Mouse (Mus musculus) forebrain, embryonic 10.5 days (tissue): Measurements from ENCODE around the gene Fam193a. TPM values are rescaled to one million over a fixed set of nuclear protein-coding genes. Genes with fewer than 3 reads are reported as not detected.

ENCODE experiments used
- DNase-seq: peaks from one replicate; pipeline ENCODE4 v3.0.0-alpha.2; 2017; ENCODE audit warnings: low spot score; ENCODE audit errors: extremely low spot score
- H3K27ac ChIP-seq: fragments of 300-500 bp; sonication (generic); 2 replicates; pipeline ENCODE4 v1.5.1; 2016; ENCODE audit warnings: mild to moderate bottlenecking
- H3K27me3 ChIP-seq: fragments of 300-500 bp; sonication (generic); 2 replicates; pipeline ENCODE4 v1.6.1; 2016; ENCODE audit warnings: mild to moderate bottlenecking; ENCODE audit not compliant: poor library complexity, severe bottlenecking
- H3K36me3 ChIP-seq: fragments of 300-500 bp; sonication (generic); replicated peaks from 2 replicates; pipeline ENCODE4 v1.6.1; 2016; ENCODE audit warnings: mild to moderate bottlenecking, moderate library complexity
- H3K4me1 ChIP-seq: fragments of 300-500 bp; sonication (generic); 2 replicates; pipeline ENCODE4 v1.6.1; 2016
- H3K4me3 ChIP-seq: fragments of 300-500 bp; sonication (generic); 2 replicates; pipeline ENCODE4 v1.5.1; 2016; ENCODE audit warnings: mild to moderate bottlenecking, moderate library complexity
- H3K9me3 ChIP-seq: fragments of 300-500 bp; sonication (generic); 2 replicates; pipeline ENCODE4 v1.6.1; 2016; ENCODE audit warnings: mild to moderate bottlenecking, moderate library complexity
- WGBS: fragments of 180-500 bp; shearing (Covaris S2); methylation state at CpG from one replicate; pipeline ENCODE4 v1.1.7; 2016; 5-methylcytosine and 5-hydroxymethylcytosine counted together
- polyA plus RNA-seq: library from polyadenylated mRNA; unstranded; fragments of >200 nt; fragmentation: Nextera tagmentation; extraction: Ambion mirVana; gene quantifications from 2 replicates; pipeline ENCODE4 v1.2.1, GENCODE M21; 2016

The Fam193a gene
- polyA plus RNA-seq, 1 experiment from 2014 or later, result 13.8 TPM

GRCm38 (mm10) chr5:34395850-34396540, 26.3 kb downstream of the Fam193a start:
- Histone ChIP-seq H3K36me3 (peaks cover 2% of the 10 kb centered on the region; the same call in 1 of the 2 replicates), H3K4me1 (no peaks in the 10 kb centered on the region), H3K27ac (no peak overlapping the region), H3K4me3 (no peak overlapping the region), H3K27me3 (no peaks in the 10 kb centered on the region), H3K9me3 (no peaks in the 10 kb centered on the region)
- no peak for DNase-seq
- 93% methylated on average over 2 of the region's 2 CpGs for WGBS

GRCm38 (mm10) chr5:34397866-34398265, 28.1 kb downstream of the Fam193a start:
- no peak for DNase-seq
- Histone ChIP-seq H3K36me3 (no peaks in the 10 kb centered on the region), H3K27me3 (no peaks in the 10 kb centered on the region), H3K4me3 (no peak overlapping the region), H3K27ac (no peak overlapping the region), H3K4me1 (no peaks in the 10 kb centered on the region), H3K9me3 (no peaks in the 10 kb centered on the region)
- WGBS, result 85% methylated on average over 2 of the region's 2 CpGs

- H3K9me3 ChIP-seq, result no peaks in the 10 kb centered on the region
- no peak overlapping the region for H3K27ac ChIP-seq
- no peaks in the 10 kb centered on the region for H3K4me1 ChIP-seq
- H3K36me3 ChIP-seq, result no peaks in the 10 kb centered on the region
- H3K27me3 ChIP-seq, result no peaks in the 10 kb centered on the region
- no peak for DNase-seq
- no peak overlapping the region for H3K4me3 ChIP-seq
- 88% methylated on average over 1 of the region's 1 CpGs for WGBS
Measured at GRCm38 (mm10) chr5:34398326-34398725, 28.6 kb downstream of the Fam193a start.

DNA sequence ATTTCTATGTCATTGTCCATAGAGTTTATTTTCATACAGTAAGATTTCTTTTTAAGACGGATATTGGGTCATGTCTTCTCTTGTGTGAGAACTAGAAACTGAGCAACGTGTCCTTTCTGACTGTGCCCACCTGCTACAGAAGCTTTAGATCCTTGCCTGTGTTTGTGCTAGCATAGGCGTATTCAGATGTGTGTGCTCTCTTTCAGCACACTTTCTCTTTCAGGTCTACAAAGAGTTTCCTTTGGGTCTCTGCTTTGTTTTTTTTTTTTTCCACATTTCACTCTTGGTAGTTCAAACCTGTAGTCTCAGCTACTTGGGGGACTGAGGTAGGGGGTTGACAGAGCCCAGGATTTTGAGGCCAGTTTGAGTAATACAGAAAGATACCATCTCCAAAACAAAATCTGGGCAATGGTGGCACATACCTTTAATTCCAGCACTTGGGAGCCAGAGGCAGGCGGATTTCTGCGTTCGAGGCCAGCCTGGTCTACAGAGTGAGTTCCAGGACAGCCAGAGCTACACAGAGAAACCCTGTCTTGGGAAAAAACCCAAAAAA, 37.7 kb downstream of the Fam193a start:
- no peaks in the 10 kb centered on the region for H3K27me3 ChIP-seq
- no peak overlapping the region for H3K27ac ChIP-seq
- no peak overlapping the region for H3K4me3 ChIP-seq
- WGBS, result 86% methylated on average over 6 of the region's 6 CpGs
- H3K36me3 ChIP-seq, result peaks cover 15% of the 10 kb centered on the region
- H3K4me1 ChIP-seq, result peaks cover 14% of the 10 kb centered on the region
- no peaks in the 10 kb centered on the region for H3K9me3 ChIP-seq
- DNase-seq, result no peak

DNA sequence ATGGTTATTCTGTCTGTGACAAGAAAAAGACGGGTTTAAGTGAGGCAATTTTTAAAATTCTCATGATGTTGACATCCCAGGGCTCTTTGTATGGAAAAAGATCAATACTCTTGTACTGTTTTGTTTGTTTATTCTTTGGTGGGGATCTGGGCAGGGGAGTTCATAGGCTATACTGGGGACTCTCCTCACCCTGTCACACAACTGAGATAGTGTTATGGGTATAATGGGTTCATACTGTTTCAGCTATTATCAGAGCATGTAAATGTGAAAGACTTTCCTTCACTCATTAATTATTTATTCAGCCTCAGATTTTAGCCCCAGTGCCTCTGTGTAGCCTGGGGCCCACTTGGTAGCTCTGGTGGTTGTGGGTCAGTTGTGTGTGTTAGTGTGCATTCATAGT, 39.3 kb downstream of the Fam193a start:
- no peak overlapping the region for H3K27ac ChIP-seq
- H3K9me3 ChIP-seq, result no peaks in the 10 kb centered on the region
- peaks cover 11% of the 10 kb centered on the region for H3K4me1 ChIP-seq
- no peaks in the 10 kb centered on the region for H3K27me3 ChIP-seq
- H3K4me3 ChIP-seq, result no peak overlapping the region
- peaks cover 26% of the 10 kb centered on the region for H3K36me3 ChIP-seq
- no peak for DNase-seq
- WGBS, result 88% methylated on average over 1 of the region's 1 CpGs

DNA sequence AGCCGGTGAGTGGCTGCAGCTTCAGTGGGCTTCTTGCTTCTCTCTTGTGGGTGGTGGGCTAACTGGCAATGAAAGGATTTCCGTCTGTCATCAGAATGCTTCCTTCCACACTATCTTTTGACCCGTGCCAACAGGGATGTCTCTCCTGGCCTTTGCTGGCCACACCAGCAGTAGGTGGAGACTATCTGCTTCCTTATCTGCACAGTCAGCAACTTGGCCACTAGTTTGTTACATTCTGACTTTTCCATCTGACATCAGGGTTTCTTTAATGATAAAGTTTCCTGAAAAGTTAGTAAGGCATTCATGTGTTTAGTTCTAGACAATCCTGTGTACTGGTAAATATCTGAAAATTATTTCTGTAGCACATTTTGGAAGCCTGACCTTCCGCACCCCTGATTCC, 41.1 kb downstream of the Fam193a start:
- Histone ChIP-seq H3K27ac (no peak overlapping the region), H3K4me3 (no peak overlapping the region), H3K36me3 (peaks cover 27% of the 10 kb centered on the region), H3K27me3 (no peaks in the 10 kb centered on the region), H3K9me3 (no peaks in the 10 kb centered on the region), H3K4me1 (0 out of 2 replicates have a peak, but pooled peaks cover 5% of the 10 kb centered on the region)
- WGBS, result 91% methylated on average over 4 of the region's 4 CpGs
- no peak for DNase-seq

DNA sequence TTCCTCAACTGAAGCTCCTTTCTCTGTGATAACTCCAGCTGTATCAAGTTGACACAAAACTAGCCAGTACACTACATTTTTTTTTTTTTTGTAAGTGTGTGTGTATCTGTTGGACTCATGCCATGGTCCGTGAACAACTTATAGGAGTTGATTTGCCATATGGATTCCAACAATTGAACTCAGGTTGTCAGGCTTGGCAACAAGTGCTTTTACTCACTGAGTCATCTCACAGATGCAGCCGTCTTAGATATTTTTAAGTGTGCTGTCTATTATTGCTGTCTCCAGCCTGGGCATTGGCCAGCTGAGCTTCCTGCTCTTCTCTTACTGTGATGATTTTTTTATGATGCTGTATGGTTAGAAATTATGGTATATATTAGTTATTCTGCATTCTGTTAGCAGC, 44.2 kb downstream of the Fam193a start:
- WGBS, result 96% methylated on average over 2 of the region's 2 CpGs
- Histone ChIP-seq H3K27me3 (no peaks in the 10 kb centered on the region), H3K36me3 (peaks cover 38% of the 10 kb centered on the region), H3K9me3 (no peaks in the 10 kb centered on the region), H3K4me3 (no peak overlapping the region), H3K27ac (no peak overlapping the region), H3K4me1 (no peaks in the 10 kb centered on the region)
- DNase-seq, result no peak

- H3K27ac ChIP-seq, result no peak overlapping the region
- H3K36me3 ChIP-seq, result peaks cover 58% of the 10 kb centered on the region
- WGBS, result 92% methylated on average over 3 of the region's 3 CpGs
- H3K4me3 ChIP-seq, result no peak overlapping the region
- no peaks in the 10 kb centered on the region for H3K4me1 ChIP-seq
- H3K9me3 ChIP-seq, result no peaks in the 10 kb centered on the region
- no peak for DNase-seq
- no peaks in the 10 kb centered on the region for H3K27me3 ChIP-seq
Measured at GRCm38 (mm10) chr5:34417251-34418008, 47.7 kb downstream of the Fam193a start.

GRCm38 (mm10) chr5:34419188-34419587, 49.5 kb downstream of the Fam193a start:
- DNase-seq, result no peak
- Histone ChIP-seq H3K27me3 (no peaks in the 10 kb centered on the region), H3K4me1 (no peaks in the 10 kb centered on the region), H3K9me3 (no peaks in the 10 kb centered on the region), H3K4me3 (no peak overlapping the region), H3K36me3 (peaks cover 55% of the 10 kb centered on the region), H3K27ac (no peak overlapping the region)
- 85% methylated on average over 1 of the region's 1 CpGs for WGBS

- no peaks in the 10 kb centered on the region for H3K4me1 ChIP-seq
- H3K36me3 ChIP-seq, result peaks cover 100% of the 10 kb centered on the region
- H3K27me3 ChIP-seq, result no peaks in the 10 kb centered on the region
- WGBS, result 94% methylated on average over 3 of the region's 3 CpGs
- DNase-seq, result no peak
- no peaks in the 10 kb centered on the region for H3K9me3 ChIP-seq
- H3K4me3 ChIP-seq, result no peak overlapping the region
- H3K27ac ChIP-seq, result no peak overlapping the region
Measured at GRCm38 (mm10) chr5:34430776-34431175, 61.0 kb downstream of the Fam193a start.

- Histone ChIP-seq H3K27me3 (no peaks in the 10 kb centered on the region), H3K36me3 (peaks cover 100% of the 10 kb centered on the region), H3K9me3 (no peaks in the 10 kb centered on the region), H3K4me1 (no peaks in the 10 kb centered on the region), H3K4me3 (no peak overlapping the region), H3K27ac (no peak overlapping the region)
- DNase-seq, result no peak
- whole genome bisulfite sequencing, result 96% methylated on average over 1 of the region's 1 CpGs
Measured at GRCm38 (mm10) chr5:34433786-34434185, 64.1 kb downstream of the Fam193a start.

DNA sequence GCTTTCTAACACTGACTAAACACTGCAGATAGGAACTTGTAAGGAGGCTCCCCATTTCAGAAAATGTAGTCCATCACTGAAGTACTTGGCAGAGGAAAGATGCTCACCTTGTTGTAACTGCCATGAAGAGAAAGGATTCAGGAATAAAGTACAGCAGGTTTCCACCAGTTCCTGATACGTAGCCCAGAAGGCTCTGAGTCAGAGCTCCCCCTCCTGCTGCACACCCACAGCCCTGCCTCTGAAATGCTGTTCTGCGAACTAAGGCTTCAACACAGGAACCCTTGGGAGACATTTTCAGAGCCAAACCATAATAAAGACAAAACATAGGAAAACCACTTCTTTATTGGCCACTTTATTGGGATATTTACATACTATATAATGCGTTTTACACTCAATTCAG, 64.5 kb downstream of the Fam193a start:
- H3K9me3 ChIP-seq, result no peaks in the 10 kb centered on the region
- no peaks in the 10 kb centered on the region for H3K4me1 ChIP-seq
- DNase-seq, result no peak
- H3K27me3 ChIP-seq, result no peaks in the 10 kb centered on the region
- H3K36me3 ChIP-seq, result peaks cover 100% of the 10 kb centered on the region
- WGBS, result 94% methylated on average over 3 of the region's 3 CpGs
- H3K4me3 ChIP-seq, result no peak overlapping the region
- H3K27ac ChIP-seq, result no peak overlapping the region

DNA sequence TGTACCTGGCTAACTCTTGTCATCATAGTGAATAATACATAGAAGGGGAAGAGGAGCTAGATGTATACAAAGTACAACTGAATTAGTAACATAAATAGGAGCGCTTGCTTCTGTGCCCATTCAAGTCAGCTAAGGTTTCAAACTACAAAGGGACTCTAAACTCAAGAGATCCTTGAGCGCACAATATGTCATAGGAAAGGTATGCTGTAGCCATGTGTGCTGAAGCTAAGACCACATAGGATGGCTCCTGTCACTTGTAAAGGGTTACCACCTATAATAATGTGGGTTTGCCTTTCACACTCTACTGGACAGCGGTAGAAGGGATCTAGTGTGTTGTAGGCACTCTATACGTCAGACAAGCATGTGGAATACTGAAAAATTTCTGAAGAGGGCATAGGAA, 68.3 kb downstream of the Fam193a start:
- 97% methylated on average over 4 of the region's 4 CpGs for WGBS
- H3K4me1 ChIP-seq, result no peaks in the 10 kb centered on the region
- DNase-seq, result no peak
- no peak overlapping the region for H3K27ac ChIP-seq
- no peaks in the 10 kb centered on the region for H3K27me3 ChIP-seq
- no peaks in the 10 kb centered on the region for H3K9me3 ChIP-seq
- no peak overlapping the region for H3K4me3 ChIP-seq
- H3K36me3 ChIP-seq, result peaks cover 100% of the 10 kb centered on the region
